Mouse (Mus musculus): ENCODE data around the gene Bcas3. TPM values are rescaled to one million over a fixed set of nuclear protein-coding genes. Genes with fewer than 3 reads are reported as not detected.

Gene Bcas3
- polyA plus RNA-seq, 1 experiment: 25.3 TPM

DNA sequence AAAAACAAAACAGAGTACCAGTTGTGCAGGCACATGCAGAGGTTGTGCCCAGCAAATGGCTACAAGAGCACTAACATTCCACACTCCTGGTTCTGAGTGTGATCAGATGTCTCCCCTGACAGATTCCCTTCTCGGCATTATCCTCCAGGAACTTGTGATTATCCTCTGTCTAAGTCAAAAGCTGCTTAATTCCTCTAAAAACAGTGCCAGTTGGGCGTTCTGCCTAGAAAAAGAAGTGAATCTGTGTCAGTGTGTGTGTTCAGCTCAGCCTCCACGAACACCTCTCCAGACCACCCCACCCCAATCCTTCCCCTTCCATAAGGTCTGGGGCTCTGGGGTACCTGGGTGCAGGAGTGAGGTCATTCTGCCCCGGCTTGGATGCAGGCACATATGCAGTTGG lies 427.3 kb downstream of the Bcas3 start:
- 84% methylated on average over 4 of the region's 4 CpGs for WGBS
- H3K27me3 ChIP-seq (ENCODE audit: control insufficient read depth, insufficient read depth, low read length): no peaks in the 10 kb centered on the region

DNA sequence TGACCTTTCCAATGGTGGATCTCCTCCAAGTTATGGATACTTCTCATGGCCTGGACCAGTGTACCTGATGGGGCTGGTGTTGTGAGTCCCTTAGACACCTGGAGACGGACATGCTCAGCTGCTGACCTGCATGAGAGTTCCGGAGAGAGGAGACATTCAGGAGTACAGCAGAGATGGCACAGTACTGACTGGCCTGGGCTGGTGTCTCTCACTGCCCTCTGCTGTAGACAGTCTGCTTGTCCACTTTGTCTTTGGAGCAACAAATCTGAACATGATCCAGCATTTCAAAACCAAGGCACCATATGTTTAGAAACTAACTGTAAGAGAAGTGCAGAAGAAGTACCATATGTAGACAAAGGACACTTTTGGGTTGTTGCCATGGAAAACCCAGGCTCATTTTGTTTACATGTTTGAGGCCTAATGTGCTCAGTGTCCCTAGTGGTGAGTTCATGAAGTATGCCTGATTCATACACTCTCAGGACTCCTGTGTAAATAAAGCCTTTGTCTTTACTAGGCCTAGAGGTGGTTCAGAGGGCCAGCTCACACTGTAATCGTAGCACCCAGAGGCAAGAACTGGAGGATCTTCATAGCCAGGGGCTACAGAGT lies 433.2 kb downstream of the Bcas3 start:
- no peak for TF ChIP-seq POLR2A (IDR thresholded peaks at IDR 0.05; ENCODE audit: low read depth, low read length)
- no peak for DNase-seq (ENCODE audit: low read depth in 1 of 2, low spot score in 2 of 2)
- H3K36me3 ChIP-seq (ENCODE audit: control insufficient read depth, insufficient read depth, low read length): no peaks in the 10 kb centered on the region
- H3K4me1 ChIP-seq (ENCODE audit: control insufficient read depth, insufficient read depth, insufficient read length): no peaks in the 10 kb centered on the region
- WGBS: 88% methylated on average over 3 of the region's 3 CpGs
- H3K27me3 ChIP-seq (ENCODE audit: control insufficient read depth, insufficient read depth, low read length): no peaks in the 10 kb centered on the region
- no peak overlapping the region for H3K27ac ChIP-seq (ENCODE audit: insufficient read depth, low read length)
- H3K4me3 ChIP-seq (ENCODE audit: extremely low read depth, insufficient read depth, insufficient read length): no peak overlapping the region

More for the DNA sequence above, 427.3 kb downstream of the Bcas3 start:
- H3K4me3 ChIP-seq (ENCODE audit: extremely low read depth, insufficient read depth, insufficient read length): no peak overlapping the region
- H3K36me3 ChIP-seq (ENCODE audit: control insufficient read depth, insufficient read depth, low read length): no peaks in the 10 kb centered on the region
- TF ChIP-seq POLR2A (IDR thresholded peaks at IDR 0.05; ENCODE audit: low read depth, low read length): no peak
- no peak for TF ChIP-seq CTCF (IDR thresholded peaks at IDR 0.05; ENCODE audit: extremely low read depth, insufficient read depth, insufficient read length, insufficient replicate concordance)
- H3K27ac ChIP-seq (ENCODE audit: insufficient read depth, low read length): no peak overlapping the region
- no peak for DNase-seq (ENCODE audit: low read depth in 1 of 2, low spot score in 2 of 2)
- H3K4me1 ChIP-seq (ENCODE audit: control insufficient read depth, insufficient read depth, insufficient read length): no peaks in the 10 kb centered on the region

DNA sequence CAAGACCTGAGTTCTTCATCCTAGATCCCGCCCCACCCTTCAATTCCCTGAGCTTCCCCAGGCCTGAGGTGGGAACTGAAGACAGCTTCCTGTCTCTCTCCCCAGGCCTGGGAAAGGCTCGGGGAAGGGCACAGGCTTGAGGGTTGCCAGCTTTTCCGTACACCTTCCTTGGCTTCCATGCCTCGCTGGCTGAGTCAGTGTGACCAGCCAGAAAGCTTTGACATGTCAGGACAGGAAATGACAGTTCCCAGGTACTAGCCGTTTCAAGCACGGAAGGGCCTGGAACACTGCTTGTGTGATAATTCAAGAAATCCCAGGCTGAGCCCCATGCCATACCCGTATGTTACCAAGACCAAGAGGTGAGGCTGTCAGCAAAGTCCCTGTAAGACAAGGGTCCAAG lies 436.8 kb downstream of the Bcas3 start:
- no peaks in the 10 kb centered on the region for H3K36me3 ChIP-seq (ENCODE audit: control insufficient read depth, insufficient read depth, low read length)
- WGBS: 90% methylated on average over 7 of the region's 7 CpGs
- DNase-seq (ENCODE audit: low read depth in 1 of 2, low spot score in 2 of 2): no peak
- no peaks in the 10 kb centered on the region for H3K27me3 ChIP-seq (ENCODE audit: control insufficient read depth, insufficient read depth, low read length)
- no peak for TF ChIP-seq CTCF (IDR thresholded peaks at IDR 0.05; ENCODE audit: extremely low read depth, insufficient read depth, insufficient read length, insufficient replicate concordance)
- TF ChIP-seq POLR2A (IDR thresholded peaks at IDR 0.05; ENCODE audit: low read depth, low read length): no peak
- H3K27ac ChIP-seq (ENCODE audit: insufficient read depth, low read length): no peak overlapping the region
- H3K4me1 ChIP-seq (ENCODE audit: control insufficient read depth, insufficient read depth, insufficient read length): no peaks in the 10 kb centered on the region
- H3K4me3 ChIP-seq (ENCODE audit: extremely low read depth, insufficient read depth, insufficient read length): no peak overlapping the region

DNA sequence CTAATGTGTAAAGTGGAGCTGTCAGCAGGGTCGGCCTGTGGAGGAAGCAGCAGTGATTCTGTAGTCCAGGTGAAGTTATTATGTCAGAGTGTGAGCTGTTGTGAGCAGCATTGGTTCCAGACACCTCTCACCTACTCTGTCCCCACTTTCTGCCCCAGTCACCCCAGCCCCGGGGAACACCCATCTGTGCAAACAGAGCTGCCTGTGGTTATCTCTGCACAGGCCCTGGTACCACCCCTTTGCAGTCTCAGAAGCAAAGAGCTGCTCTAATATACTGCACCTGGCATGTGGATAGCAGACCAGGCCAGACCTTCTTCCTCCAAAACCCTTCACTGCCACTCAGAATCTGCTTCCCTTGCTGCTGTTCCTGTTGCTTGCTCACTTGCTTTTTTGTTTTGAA lies 437.3 kb downstream of the Bcas3 start:
- Histone ChIP-seq H3K36me3 (ENCODE audit: control insufficient read depth, insufficient read depth, low read length) (no peaks in the 10 kb centered on the region), H3K27ac (ENCODE audit: insufficient read depth, low read length) (no peak overlapping the region; the same call in 1 of the 2 replicates), H3K4me3 (ENCODE audit: extremely low read depth, insufficient read depth, insufficient read length) (no peak overlapping the region), H3K27me3 (ENCODE audit: control insufficient read depth, insufficient read depth, low read length) (no peaks in the 10 kb centered on the region), H3K4me1 (ENCODE audit: control insufficient read depth, insufficient read depth, insufficient read length) (no peaks in the 10 kb centered on the region)
- DNase-seq (ENCODE audit: low read depth in 1 of 2, low spot score in 2 of 2): no peak
- 53% methylated on average over 2 of the region's 2 CpGs for WGBS
- TF ChIP-seq POLR2A (IDR thresholded peaks at IDR 0.05; ENCODE audit: low read depth, low read length): no peak
- no peak for TF ChIP-seq CTCF (IDR thresholded peaks at IDR 0.05; ENCODE audit: extremely low read depth, insufficient read depth, insufficient read length, insufficient replicate concordance)

DNA sequence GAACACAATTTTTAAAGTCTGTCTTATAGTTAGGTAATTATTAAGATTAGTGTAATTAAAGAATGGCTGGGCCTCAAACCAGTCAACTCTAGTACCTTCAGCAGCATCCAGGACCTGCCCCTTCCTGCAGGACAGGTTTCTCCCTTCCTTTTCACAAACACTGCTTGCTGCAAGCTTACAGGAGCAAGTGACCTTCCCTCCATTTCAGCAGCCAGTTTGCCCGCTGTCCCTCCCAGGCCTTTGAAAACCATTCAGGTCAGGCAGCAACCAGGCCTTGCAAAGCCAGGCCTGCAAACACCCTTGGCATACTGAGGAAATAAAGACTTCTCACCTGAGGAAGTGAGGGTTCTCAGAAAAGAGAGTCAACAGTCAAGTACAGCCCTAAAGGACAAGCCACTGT lies 438.2 kb downstream of the Bcas3 start:
- Histone ChIP-seq H3K27me3 (ENCODE audit: control insufficient read depth, insufficient read depth, low read length) (no peaks in the 10 kb centered on the region), H3K4me1 (ENCODE audit: control insufficient read depth, insufficient read depth, insufficient read length) (no peaks in the 10 kb centered on the region), H3K36me3 (ENCODE audit: control insufficient read depth, insufficient read depth, low read length) (no peaks in the 10 kb centered on the region), H3K27ac (ENCODE audit: insufficient read depth, low read length) (no peak overlapping the region), H3K4me3 (ENCODE audit: extremely low read depth, insufficient read depth, insufficient read length) (no peak overlapping the region)
- TF ChIP-seq POLR2A (IDR thresholded peaks at IDR 0.05; ENCODE audit: low read depth, low read length) (no peak), CTCF (IDR thresholded peaks at IDR 0.05; ENCODE audit: extremely low read depth, insufficient read depth, insufficient read length, insufficient replicate concordance) (no peak)
- WGBS: 92% methylated on average over 1 of the region's 1 CpGs
- no peak for DNase-seq (ENCODE audit: low read depth in 1 of 2, low spot score in 2 of 2)

DNA sequence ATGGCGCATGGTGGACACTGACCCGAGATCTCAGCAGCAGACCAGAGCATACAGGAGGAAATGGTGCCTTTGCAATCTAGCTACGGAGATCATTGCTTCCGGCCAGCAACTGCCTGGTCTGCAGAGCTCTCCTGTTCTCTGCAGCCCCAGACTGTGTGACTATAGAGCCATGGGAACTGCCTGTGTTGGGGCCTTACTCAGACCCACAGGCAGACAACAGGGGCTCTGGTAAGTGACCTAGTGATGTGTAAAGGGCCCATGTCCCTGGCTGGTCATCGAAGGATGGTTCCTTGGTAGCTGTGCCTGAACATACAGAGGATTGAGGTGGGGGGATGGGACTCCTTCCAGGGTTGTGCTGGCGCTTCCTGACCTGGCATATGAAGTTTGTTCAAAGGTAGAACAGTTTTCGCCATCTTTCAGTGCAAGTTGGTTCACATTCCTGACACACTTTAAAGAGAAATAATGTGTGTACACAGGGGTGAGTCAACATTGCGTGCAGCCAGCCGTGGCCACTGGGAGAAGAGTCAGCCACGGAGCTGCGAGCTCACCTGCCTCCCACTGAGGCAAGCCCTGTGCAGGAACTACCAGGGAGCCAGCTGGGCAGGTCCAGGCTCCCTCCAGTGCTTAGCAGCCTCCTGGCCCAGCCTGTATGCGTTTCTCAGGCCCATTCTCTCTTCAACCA lies 439.7 kb downstream of the Bcas3 start:
- no peaks in the 10 kb centered on the region for H3K36me3 ChIP-seq (ENCODE audit: control insufficient read depth, insufficient read depth, low read length)
- H3K27ac ChIP-seq (ENCODE audit: insufficient read depth, low read length): no peak overlapping the region
- H3K4me3 ChIP-seq (ENCODE audit: extremely low read depth, insufficient read depth, insufficient read length): no peak overlapping the region
- no peak for DNase-seq (ENCODE audit: low read depth in 1 of 2, low spot score in 2 of 2)
- H3K27me3 ChIP-seq (ENCODE audit: control insufficient read depth, insufficient read depth, low read length): no peaks in the 10 kb centered on the region
- TF ChIP-seq CTCF (IDR thresholded peaks at IDR 0.05; ENCODE audit: extremely low read depth, insufficient read depth, insufficient read length, insufficient replicate concordance): no peak
- WGBS: 78% methylated on average over 12 of the region's 12 CpGs
- no peaks in the 10 kb centered on the region for H3K4me1 ChIP-seq (ENCODE audit: control insufficient read depth, insufficient read depth, insufficient read length)

DNA sequence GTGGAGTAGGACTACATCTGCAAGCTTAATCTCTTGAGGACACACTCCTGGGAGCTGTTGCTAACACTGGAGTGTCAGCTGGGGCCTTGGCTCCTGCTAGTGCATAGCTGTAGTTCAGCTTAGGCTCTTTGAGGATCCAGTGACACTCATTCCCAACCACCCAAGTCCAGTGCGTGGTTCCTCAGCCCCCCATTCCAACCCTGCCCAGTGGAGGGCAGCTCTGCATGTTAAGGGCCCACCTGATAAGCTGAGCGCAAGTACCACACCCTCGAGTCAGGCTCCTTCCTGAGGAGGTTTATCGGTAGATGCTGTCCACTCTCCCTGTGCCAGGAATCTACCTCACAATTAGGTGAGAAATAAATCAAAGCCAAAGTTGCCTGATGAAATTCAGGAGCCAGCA lies 446.5 kb downstream of the Bcas3 start:
- no peaks in the 10 kb centered on the region for H3K27me3 ChIP-seq (ENCODE audit: control insufficient read depth, insufficient read depth, low read length)
- WGBS: 74% methylated on average over 4 of the region's 4 CpGs
- no peak for DNase-seq (ENCODE audit: low read depth in 1 of 2, low spot score in 2 of 2)
- no peak overlapping the region for H3K4me3 ChIP-seq (ENCODE audit: extremely low read depth, insufficient read depth, insufficient read length)
- H3K27ac ChIP-seq (ENCODE audit: insufficient read depth, low read length): no peak overlapping the region
- no peaks in the 10 kb centered on the region for H3K36me3 ChIP-seq (ENCODE audit: control insufficient read depth, insufficient read depth, low read length)
- no peak for TF ChIP-seq POLR2A (IDR thresholded peaks at IDR 0.05; ENCODE audit: low read depth, low read length)
- TF ChIP-seq CTCF (IDR thresholded peaks at IDR 0.05; ENCODE audit: extremely low read depth, insufficient read depth, insufficient read length, insufficient replicate concordance): no peak
- no peaks in the 10 kb centered on the region for H3K4me1 ChIP-seq (ENCODE audit: control insufficient read depth, insufficient read depth, insufficient read length)
